Mouse (Mus musculus): ENCODE measurements around the gene Gm595. TPM values are rescaled to one million over a fixed set of nuclear protein-coding genes. Genes with fewer than 3 reads are reported as not detected.

The Gm595 gene
- polyA plus RNA-seq (2012) = not detected in 2 replicates

DNA sequence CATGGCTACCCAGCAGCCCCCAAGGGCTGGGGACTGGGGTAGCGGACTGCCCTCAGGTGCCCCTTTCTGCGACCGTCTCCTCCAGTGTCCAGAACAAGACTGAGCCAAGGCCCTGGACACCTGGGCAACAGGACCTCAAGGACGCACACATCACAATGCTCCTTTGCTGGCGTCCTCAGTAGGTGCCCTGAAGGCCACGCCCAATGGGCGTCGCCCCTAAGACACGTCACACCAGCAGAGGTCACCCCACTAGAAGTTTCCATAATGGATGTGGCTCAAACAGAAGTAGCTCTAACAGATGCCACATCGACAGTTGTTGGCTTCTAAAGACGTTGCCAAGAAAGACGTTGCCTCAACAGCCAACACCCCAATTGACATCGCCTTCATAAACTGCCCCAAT is at the start of gene Gm595:
Gene Gm595 (minus strand): TSS at position 101 of the 400 bp plus-strand sequence.
- no peak for TF ChIP-seq GATA1 (IDR thresholded peaks at IDR 0.05; ENCODE audit: low read length)
- no peak for TF ChIP-seq TAL1 (IDR thresholded peaks at IDR 0.05; ENCODE audit: low read length)
- Histone ChIP-seq H3K27me3 (ENCODE audit: control insufficient read depth) (no peaks in the 10 kb centered on the region; the same call in 1 of the 2 replicates), H3K36me3 (ENCODE audit: control insufficient read depth) (no peaks in the 10 kb centered on the region), H3K9me3 (ENCODE audit: control insufficient read depth, low read length) (peaks cover 6% of the 10 kb centered on the region; the same call in 1 of the 2 replicates), H3K4me3 (replicated peaks) (no peak within 1 kb of the TSS), H3K4me1 (ENCODE audit: control insufficient read depth) (no peaks in the 10 kb centered on the region)

- Histone ChIP-seq H3K36me3 (ENCODE audit: control insufficient read depth) (no peaks in the 10 kb centered on the region), H3K9me3 (ENCODE audit: control insufficient read depth, low read length) (no peaks in the 10 kb centered on the region), H3K4me1 (ENCODE audit: control insufficient read depth) (no peaks in the 10 kb centered on the region), H3K27me3 (ENCODE audit: control insufficient read depth) (no peaks in the 10 kb centered on the region), H3K4me3 (replicated peaks) (no peak overlapping the region)
- TF ChIP-seq GATA1 (IDR thresholded peaks at IDR 0.05; ENCODE audit: low read length) (no peak), TAL1 (IDR thresholded peaks at IDR 0.05; ENCODE audit: low read length) (no peak)
Observed at GRCm38 (mm10) chrX:48908421-48908820, 30.9 kb upstream of the Gm595 start.

GRCm38 (mm10) chrX:48903744-48904143 is 26.2 kb upstream of the Gm595 start:
- TF ChIP-seq TAL1 (IDR thresholded peaks at IDR 0.05; ENCODE audit: low read length) = no peak
- no peak for TF ChIP-seq GATA1 (IDR thresholded peaks at IDR 0.05; ENCODE audit: low read length)
- Histone ChIP-seq H3K36me3 (ENCODE audit: control insufficient read depth) (no peaks in the 10 kb centered on the region), H3K9me3 (ENCODE audit: control insufficient read depth, low read length) (no peaks in the 10 kb centered on the region), H3K4me3 (replicated peaks) (no peak overlapping the region), H3K4me1 (ENCODE audit: control insufficient read depth) (no peaks in the 10 kb centered on the region), H3K27me3 (ENCODE audit: control insufficient read depth) (no peaks in the 10 kb centered on the region)

DNA sequence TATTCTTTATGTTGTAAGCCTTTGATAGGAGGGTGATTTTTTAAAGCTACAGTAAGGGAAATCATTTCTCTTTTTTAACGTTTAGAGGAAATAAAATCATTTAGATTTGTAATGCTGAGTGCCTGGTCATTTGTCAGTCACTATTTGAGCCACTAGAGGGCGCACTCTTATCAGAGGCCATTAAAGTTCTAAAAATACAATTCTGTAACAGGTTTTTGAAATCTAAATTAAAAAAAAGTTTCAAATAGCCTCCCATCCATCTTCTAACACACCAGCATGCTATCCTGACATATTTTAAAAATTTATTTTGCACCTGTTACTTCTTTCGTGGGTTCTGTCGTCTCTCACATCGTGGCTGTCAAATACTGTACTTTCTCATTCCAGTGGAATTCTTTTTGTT is 22.0 kb upstream of the Gm595 start:
- Histone ChIP-seq H3K36me3 (ENCODE audit: control insufficient read depth) (no peaks in the 10 kb centered on the region), H3K4me3 (replicated peaks) (no peak overlapping the region), H3K4me1 (ENCODE audit: control insufficient read depth) (no peaks in the 10 kb centered on the region), H3K9me3 (ENCODE audit: control insufficient read depth, low read length) (no peaks in the 10 kb centered on the region), H3K27me3 (ENCODE audit: control insufficient read depth) (no peaks in the 10 kb centered on the region)
- no peak for TF ChIP-seq GATA1 (IDR thresholded peaks at IDR 0.05; ENCODE audit: low read length)
- TF ChIP-seq TAL1 (IDR thresholded peaks at IDR 0.05; ENCODE audit: low read length) = no peak

GRCm38 (mm10) chrX:48896803-48897202 is 19.3 kb upstream of the Gm595 start:
- Histone ChIP-seq H3K36me3 (ENCODE audit: control insufficient read depth) (no peaks in the 10 kb centered on the region), H3K27me3 (ENCODE audit: control insufficient read depth) (no peaks in the 10 kb centered on the region), H3K4me1 (ENCODE audit: control insufficient read depth) (no peaks in the 10 kb centered on the region), H3K9me3 (ENCODE audit: control insufficient read depth, low read length) (no peaks in the 10 kb centered on the region), H3K4me3 (replicated peaks) (no peak overlapping the region)
- TF ChIP-seq TAL1 (IDR thresholded peaks at IDR 0.05; ENCODE audit: low read length) = no peak
- TF ChIP-seq GATA1 (IDR thresholded peaks at IDR 0.05; ENCODE audit: low read length) = no peak

DNA sequence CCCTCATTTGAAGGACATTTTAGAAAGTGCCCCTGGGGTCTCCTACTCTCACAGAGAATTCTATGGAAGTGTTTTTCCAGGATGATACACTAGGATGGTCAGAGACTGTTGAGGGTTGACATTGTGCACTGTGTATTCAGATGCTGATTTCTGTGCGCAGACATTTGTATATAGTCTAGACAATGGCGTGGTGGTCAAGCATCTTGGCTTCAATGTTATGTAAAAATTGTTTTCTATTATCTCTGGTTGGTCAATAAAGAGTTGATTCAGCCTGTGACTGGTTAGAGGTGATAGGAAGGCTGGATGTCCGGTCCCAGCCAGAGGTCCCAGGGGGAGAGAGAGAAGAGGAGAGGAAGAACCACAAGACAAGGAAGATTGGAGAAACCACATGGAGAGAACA is 16.4 kb upstream of the Gm595 start:
- Histone ChIP-seq H3K4me1 (ENCODE audit: control insufficient read depth) (no peaks in the 10 kb centered on the region), H3K4me3 (replicated peaks) (no peak overlapping the region), H3K36me3 (ENCODE audit: control insufficient read depth) (no peaks in the 10 kb centered on the region), H3K9me3 (ENCODE audit: control insufficient read depth, low read length) (no peaks in the 10 kb centered on the region), H3K27me3 (ENCODE audit: control insufficient read depth) (no peaks in the 10 kb centered on the region)
- TF ChIP-seq GATA1 (IDR thresholded peaks at IDR 0.05; ENCODE audit: low read length) = no peak
- no peak for TF ChIP-seq TAL1 (IDR thresholded peaks at IDR 0.05; ENCODE audit: low read length)

GRCm38 (mm10) chrX:48890259-48890658 is 12.7 kb upstream of the Gm595 start:
- H3K4me3 ChIP-seq (replicated peaks) = no peak overlapping the region
- no peaks in the 10 kb centered on the region for H3K9me3 ChIP-seq (ENCODE audit: control insufficient read depth, low read length)
- no peaks in the 10 kb centered on the region for H3K36me3 ChIP-seq (ENCODE audit: control insufficient read depth)
- no peaks in the 10 kb centered on the region for H3K4me1 ChIP-seq (ENCODE audit: control insufficient read depth)
- TF ChIP-seq GATA1 (IDR thresholded peaks at IDR 0.05; ENCODE audit: low read length) (no peak), TAL1 (IDR thresholded peaks at IDR 0.05; ENCODE audit: low read length) (no peak)
- H3K27me3 ChIP-seq (ENCODE audit: control insufficient read depth) = no peaks in the 10 kb centered on the region

- Histone ChIP-seq H3K36me3 (ENCODE audit: control insufficient read depth) (no peaks in the 10 kb centered on the region), H3K27me3 (ENCODE audit: control insufficient read depth) (no peaks in the 10 kb centered on the region), H3K9me3 (ENCODE audit: control insufficient read depth, low read length) (no peaks in the 10 kb centered on the region), H3K4me3 (replicated peaks) (no peak overlapping the region), H3K4me1 (ENCODE audit: control insufficient read depth) (no peaks in the 10 kb centered on the region)
- TF ChIP-seq GATA1 (IDR thresholded peaks at IDR 0.05; ENCODE audit: low read length) (no peak), TAL1 (IDR thresholded peaks at IDR 0.05; ENCODE audit: low read length) (no peak)
Observed at GRCm38 (mm10) chrX:48884615-48885014, 7.1 kb upstream of the Gm595 start.

Other genes starting within 250 kb of the Gm595 start
- gene Gpr119, start 203.2 kb downstream of the Gm595 start, polyA plus RNA-seq (2012) = not detected in 2 replicates
- 3.3 and 3.9 TPM in 2 replicates for gene Rbmx2, start 182.7 kb downstream of the Gm595 start, polyA plus RNA-seq (2012)